Mouse (Mus musculus) intestine, postnatal 0 days (tissue): ENCODE measurements around the gene Ywhab. TPM values are rescaled to one million over a fixed set of nuclear protein-coding genes. Genes with fewer than 3 reads are reported as not detected.
A peak's percentile ranks its signal among the peaks of the same experiment; 100 is the strongest.

Experiments
- ATAC-seq: fragments of 200-750 bp; cut with Nextera tagmentation; 2 replicates; pipeline ENCODE4 v1.8.0; 2017; ENCODE audit warnings: mild to moderate bottlenecking, moderate TSS enrichment, moderate library complexity
- H3K27ac ChIP-seq: fragments of 300-500 bp; sonication (generic); 2 replicates; pipeline ENCODE4 v1.5.1; 2014; ENCODE audit warnings: mild to moderate bottlenecking, low read depth, low read length, moderate library complexity
- H3K27me3 ChIP-seq: fragments of 300-500 bp; sonication (generic); replicated peaks from 2 replicates; pipeline ENCODE4 v1.6.1; 2014; ENCODE audit warnings: low read length, mixed read lengths; ENCODE audit not compliant: control insufficient read depth, insufficient read depth
- H3K36me3 ChIP-seq: fragments of 300-500 bp; sonication (generic); 2 replicates; pipeline ENCODE4 v1.6.1; 2014; ENCODE audit warnings: mild to moderate bottlenecking, moderate library complexity; ENCODE audit not compliant: control insufficient read depth, insufficient read depth
- H3K4me1 ChIP-seq: fragments of 300-500 bp; sonication (generic); replicated peaks from 2 replicates; pipeline ENCODE4 v1.6.1; 2014; ENCODE audit warnings: antibody characterized with exemption, low read length, mixed read lengths; ENCODE audit not compliant: control insufficient read depth, insufficient read depth
- H3K4me2 ChIP-seq: fragments of 300-500 bp; sonication (generic); replicated peaks from 2 replicates; pipeline ENCODE4 v1.6.1; 2014; ENCODE audit warnings: low read depth, mild to moderate bottlenecking, moderate library complexity
- H3K4me3 ChIP-seq: fragments of 300-500 bp; sonication (generic); 2 replicates; pipeline ENCODE4 v1.5.1; 2014; ENCODE audit warnings: low read depth, low read length
- H3K9ac ChIP-seq: fragments of 300-500 bp; sonication (generic); 2 replicates; pipeline ENCODE4 v1.6.1; 2014; ENCODE audit warnings: mild to moderate bottlenecking, low read depth, low read length
- H3K9me3 ChIP-seq: fragments of 300-500 bp; sonication (generic); 2 replicates; pipeline ENCODE4 v1.6.1; 2016; ENCODE audit warnings: mixed run types; ENCODE audit not compliant: control insufficient read depth
- CTCF ChIP-seq: sonication (generic); IDR thresholded peaks from 2 replicates; pipeline ENCODE4 v1.5.1; 2016; ENCODE audit warnings: low read depth, mild to moderate bottlenecking, control low read depth, antibody characterized with exemption, moderate library complexity
- WGBS: fragments of 180-500 bp; shearing (Covaris S2); extraction: QIAGEN DNeasy Blood & Tissue Kit; methylation state at CpG from one replicate; pipeline ENCODE4 v1.1.7; 2014; 5-methylcytosine and 5-hydroxymethylcytosine counted together
- polyA plus RNA-seq: library from polyadenylated mRNA; unstranded; fragments of >200 nt; fragmentation: Nextera tagmentation; extraction: Ambion mirVana; gene quantifications from 2 replicates; pipeline ENCODE4 v1.2.1, GENCODE M21; 2015

The Ywhab gene
- polyA plus RNA-seq, 1 experiment from 2014 or later = 180 TPM

GRCm38 (mm10) chr2:164015304-164015703, 20.5 kb downstream of the Ywhab start:
- TF ChIP-seq CTCF = no peak
- WGBS = 92% methylated on average over 16 of the region's 16 CpGs
- Histone ChIP-seq H3K9ac (no peak overlapping the region), H3K4me2 (no peak overlapping the region), H3K4me3 (no peak overlapping the region), H3K4me1 (no peaks in the 10 kb centered on the region), H3K9me3 (no peaks in the 10 kb centered on the region), H3K27ac (no peak overlapping the region), H3K36me3 (peaks cover 68% of the 10 kb centered on the region), H3K27me3 (no peaks in the 10 kb centered on the region)
- no peak for ATAC-seq

GRCm38 (mm10) chr2:164018910-164019309, 24.1 kb downstream of the Ywhab start:
- TF ChIP-seq CTCF = peak; percentile 54
- ATAC-seq = no peak
- H3K36me3 ChIP-seq = peaks cover 44% of the 10 kb centered on the region
- no peaks in the 10 kb centered on the region for H3K9me3 ChIP-seq
- no peak overlapping the region for H3K27ac ChIP-seq
- no peaks in the 10 kb centered on the region for H3K4me1 ChIP-seq
- no peaks in the 10 kb centered on the region for H3K27me3 ChIP-seq
- 96% methylated on average over 3 of the region's 3 CpGs for WGBS
- no peak overlapping the region for H3K4me3 ChIP-seq
- H3K9ac ChIP-seq = no peak overlapping the region
- no peak overlapping the region for H3K4me2 ChIP-seq

- no peak overlapping the region for H3K27ac ChIP-seq
- no peaks in the 10 kb centered on the region for H3K27me3 ChIP-seq
- no peak overlapping the region for H3K4me3 ChIP-seq
- H3K4me2 ChIP-seq = no peak overlapping the region
- H3K4me1 ChIP-seq = no peaks in the 10 kb centered on the region
- TF ChIP-seq CTCF = peak; percentile 29; the same call in 1 of the 2 replicates
- ATAC-seq = no peak
- no peak overlapping the region for H3K9ac ChIP-seq
- peaks cover 42% of the 10 kb centered on the region for H3K36me3 ChIP-seq
- no peaks in the 10 kb centered on the region for H3K9me3 ChIP-seq
- 82% methylated on average over 4 of the region's 4 CpGs for WGBS
These were observed 25.2 kb downstream of the Ywhab start for GRCm38 (mm10) chr2:164019943-164020342.

- no peak for TF ChIP-seq CTCF
- H3K9me3 ChIP-seq = no peaks in the 10 kb centered on the region
- no peaks in the 10 kb centered on the region for H3K27me3 ChIP-seq
- H3K4me3 ChIP-seq = no peak overlapping the region
- H3K36me3 ChIP-seq = peaks cover 24% of the 10 kb centered on the region
- H3K27ac ChIP-seq = no peak overlapping the region
- no peaks in the 10 kb centered on the region for H3K4me1 ChIP-seq
- WGBS = 38% methylated on average over 2 of the region's 2 CpGs
- no peak overlapping the region for H3K4me2 ChIP-seq
- no peak overlapping the region for H3K9ac ChIP-seq
- no peak for ATAC-seq
These were observed 27.3 kb downstream of the Ywhab start for GRCm38 (mm10) chr2:164022104-164022503.

- H3K9me3 ChIP-seq = no peaks in the 10 kb centered on the region
- H3K27me3 ChIP-seq = no peaks in the 10 kb centered on the region
- H3K27ac ChIP-seq = no peak within 1 kb of the TSS
- 73% methylated on average over 16 of the region's 16 CpGs for WGBS
- no peak for ATAC-seq
- no peak within 1 kb of the TSS for H3K9ac ChIP-seq
- H3K4me1 ChIP-seq = no peaks in the 10 kb centered on the region
- no peaks in the 10 kb centered on the region for H3K36me3 ChIP-seq
- H3K4me3 ChIP-seq = no peak within 1 kb of the TSS
- H3K4me2 ChIP-seq = no peak within 1 kb of the TSS
- no peak for TF ChIP-seq CTCF
These were observed 30.4 kb downstream of the Ywhab start, which contains the start of gene Pabpc1l for GRCm38 (mm10) chr2:164025150-164025549. Gene Pabpc1l, plus strand, starts transcription at chr2:164025450.

- H3K4me3 ChIP-seq = no peak overlapping the region
These were observed 36.4 kb downstream of the Ywhab start for GRCm38 (mm10) chr2:164031147-164031546.

GRCm38 (mm10) chr2:164032973-164033372, 38.2 kb downstream of the Ywhab start:
- Histone ChIP-seq H3K4me3 (no peak overlapping the region), H3K36me3 (no peaks in the 10 kb centered on the region), H3K27me3 (no peaks in the 10 kb centered on the region), H3K4me2 (no peak overlapping the region), H3K4me1 (no peaks in the 10 kb centered on the region), H3K9ac (no peak overlapping the region), H3K9me3 (no peaks in the 10 kb centered on the region), H3K27ac (no peak overlapping the region)
- no peak for ATAC-seq
- 94% methylated on average over 3 of the region's 3 CpGs for WGBS
- 0 out of 2 replicates have a peak, but pooled peaks have one; percentile 13 for TF ChIP-seq CTCF

More at GRCm38 (mm10) chr2:164031147-164031546, 36.4 kb downstream of the Ywhab start:
- H3K36me3 ChIP-seq = no peaks in the 10 kb centered on the region
- H3K4me2 ChIP-seq = no peak overlapping the region
- ATAC-seq = no peak
- WGBS = 72% methylated on average over 10 of the region's 10 CpGs
- no peaks in the 10 kb centered on the region for H3K4me1 ChIP-seq
- no peak overlapping the region for H3K9ac ChIP-seq
- no peak overlapping the region for H3K27ac ChIP-seq
- H3K9me3 ChIP-seq = no peaks in the 10 kb centered on the region
- no peaks in the 10 kb centered on the region for H3K27me3 ChIP-seq
- TF ChIP-seq CTCF = no peak
